Mouse (Mus musculus) MEL (cell line): Measurements from ENCODE around the gene Olfr49. TPM values are rescaled to one million over a fixed set of nuclear protein-coding genes. Genes with fewer than 3 reads are reported as not detected.

Experiments used
- polyA plus RNA-seq, 2 experiments: library from polyadenylated mRNA; stranded (reverse) in 1 of 2; unstranded in 1 of 2; fragments of >175 nt in 1 of 2; fragments of >200 nt in 1 of 2; gene quantifications; 2 replicates each; pipeline versions ENCODE4 v1.2.1 to v1.2.4; 2012; ENCODE audit warnings: low replicate concordance in 2 of 2, low read depth in 1 of 2; ENCODE audit not compliant: insufficient read length in 2 of 2, insufficient read depth in 1 of 2, missing spikeins in 1 of 2
- total RNA-seq: library from RNA; depleted of rRNA; stranded (reverse); fragments of 300-350 nt; gene quantifications from 2 replicates; pipeline ENCODE4 v1.2.3, GENCODE M21; 2012; rRNA removed

Olfr49 gene
- total and polyA plus RNA-seq, 3 experiments: not detected

Other genes starting within 250 kb of the Olfr49 start
- gene Dad1, start 30.8 kb downstream of the Olfr49 start, total RNA-seq: 172 and 186 TPM in 2 replicates
- gene Dad1, start 30.8 kb downstream of the Olfr49 start, polyA plus RNA-seq: 100 to 1,000 TPM in 1 of 2 experiments, not detected in 1; 320 TPM
- 13.1 and 13.2 TPM in 2 replicates for gene Abhd4, start 30.8 kb downstream of the Olfr49 start, total RNA-seq
- gene Abhd4, start 30.8 kb downstream of the Olfr49 start, polyA plus RNA-seq: 10 to 100 TPM in 1 of 2 experiments, not detected in 1; 32.0 TPM
- 43.3 TPM in 2 replicates for gene Oxa1l, start 75.9 kb upstream of the Olfr49 start, total RNA-seq
- 100 to 1,000 TPM in 1 of 2 experiments, not detected in 1; 143 TPM for gene Oxa1l, start 75.9 kb upstream of the Olfr49 start, polyA plus RNA-seq
- gene Slc7a7, start 132.8 kb upstream of the Olfr49 start, total RNA-seq: 20.1 and 42.4 TPM in 2 replicates
- gene Slc7a7, start 132.8 kb upstream of the Olfr49 start, polyA plus RNA-seq: 10 to 100 TPM in 1 of 2 experiments, not detected in 1; 65.6 TPM
- 473 and 532 TPM in 2 replicates for gene Mrpl52, start 142.0 kb upstream of the Olfr49 start, total RNA-seq
- 100 to 1,000 TPM in 1 of 2 experiments, not detected in 1; 469 TPM for gene Mrpl52, start 142.0 kb upstream of the Olfr49 start, polyA plus RNA-seq
- gene Mmp14, start 146.7 kb upstream of the Olfr49 start, total RNA-seq: 19.4 and 20.1 TPM in 2 replicates
- gene Mmp14, start 146.7 kb upstream of the Olfr49 start, polyA plus RNA-seq: 10 to 100 TPM in 1 of 2 experiments, not detected in 1; 29.9 TPM
- gene Lrp10, start 179.2 kb upstream of the Olfr49 start, total RNA-seq: 53.6 and 55.4 TPM in 2 replicates
- gene Lrp10, start 179.2 kb upstream of the Olfr49 start, polyA plus RNA-seq: 100 to 1,000 TPM in 1 of 2 experiments, not detected in 1; 110 TPM
- gene Rem2, start 191.2 kb upstream of the Olfr49 start, total RNA-seq: 28.6 and 38.8 TPM in 2 replicates
- gene Rem2, start 191.2 kb upstream of the Olfr49 start, polyA plus RNA-seq: 1 to 10 TPM in 1 of 2 experiments, not detected in 1; 4.8 TPM
- gene Prmt5, start 232.6 kb upstream of the Olfr49 start, total RNA-seq: 170 and 192 TPM in 2 replicates
- 100 to 1,000 TPM in 1 of 2 experiments, not detected in 1; 167 TPM for gene Prmt5, start 232.6 kb upstream of the Olfr49 start, polyA plus RNA-seq